Comparison of ENCODE assay signal across 8 mouse cellular contexts in genomic region chr7:135680334-135680733, GRCm38 (mm10). TPM values are rescaled to one million over a fixed set of nuclear protein-coding genes. Genes with fewer than 3 reads are reported as not detected.
DNase-seq lines count a peak whose midpoint lies in the region; ATAC-seq and TF ChIP-seq lines count a peak whose summit lies in the region.

No protein-coding gene starts in this region.

- H3K4me1 ChIP-seq in embryonic facial prominence, embryonic 11.5 days (ENCODE audit: control insufficient read depth, insufficient read depth, low read length): no peaks in the 10 kb centered on the region
- no peaks in the 10 kb centered on the region for H3K4me1 ChIP-seq in limb, embryonic 14.5 days (ENCODE audit: control insufficient read depth, insufficient read depth, low read length)
- H3K4me1 ChIP-seq in neural tube, embryonic 15.5 days: no peaks in the 10 kb centered on the region

- no peak overlapping the region for H3K9ac ChIP-seq in embryonic facial prominence, embryonic 11.5 days (replicated peaks; ENCODE audit: low read length)
- H3K9ac ChIP-seq in limb, embryonic 14.5 days (ENCODE audit: low read depth, low read length, severe bottlenecking): no peak overlapping the region
- no peak overlapping the region for H3K9ac ChIP-seq in neural tube, embryonic 15.5 days (replicated peaks)

- no peak overlapping the region for H3K27ac ChIP-seq in embryonic facial prominence, embryonic 11.5 days (replicated peaks; ENCODE audit: low read depth, low read length)
- H3K27ac ChIP-seq in limb, embryonic 14.5 days (replicated peaks; ENCODE audit: low read depth, low read length): no peak overlapping the region
- no peak overlapping the region for H3K27ac ChIP-seq in neural tube, embryonic 15.5 days (replicated peaks)

- H3K36me3 ChIP-seq in embryonic facial prominence, embryonic 11.5 days (replicated peaks; ENCODE audit: control insufficient read depth, insufficient read depth, low read depth, low read length): no peaks in the 10 kb centered on the region
- H3K36me3 ChIP-seq in limb, embryonic 14.5 days (ENCODE audit: control insufficient read depth, insufficient read depth, low read length): peaks cover 6% of the 10 kb centered on the region; the same call in 1 of the 2 replicates
- H3K36me3 ChIP-seq in neural tube, embryonic 15.5 days: peaks cover 6% of the 10 kb centered on the region; the same call in 1 of the 2 replicates

- H3K4me2 ChIP-seq in embryonic facial prominence, embryonic 11.5 days (ENCODE audit: low read depth, low read length): no peak overlapping the region
- no peak overlapping the region for H3K4me2 ChIP-seq in limb, embryonic 14.5 days (replicated peaks; ENCODE audit: low read depth, low read length, severe bottlenecking)
- H3K4me2 ChIP-seq in neural tube, embryonic 15.5 days: no peak overlapping the region

- H3K4me3 ChIP-seq in embryonic facial prominence, embryonic 11.5 days (ENCODE audit: low read depth, low read length): no peak overlapping the region
- H3K4me3 ChIP-seq in limb, embryonic 14.5 days (replicated peaks; ENCODE audit: low read length): no peak overlapping the region
- no peak overlapping the region for H3K4me3 ChIP-seq in neural tube, embryonic 15.5 days (replicated peaks)

- TF ChIP-seq POLR2A in limb, embryonic 14.5 days (IDR thresholded peaks at IDR 0.05; ENCODE audit: borderline replicate concordance, extremely low read depth, insufficient read depth, insufficient read length): no peak

- no peak for ATAC-seq in embryonic facial prominence, embryonic 11.5 days (replicated peaks; ENCODE audit: insufficient number of reproducible peaks, low FRiP score, low TSS enrichment, low read depth)
- no peak for ATAC-seq in limb, embryonic 14.5 days (ENCODE audit: low FRiP score, low read depth)
- ATAC-seq in neural tube, embryonic 15.5 days (ENCODE audit: low FRiP score): no peak

- no peaks in the 10 kb centered on the region for H3K9me3 ChIP-seq in embryonic facial prominence, embryonic 11.5 days (replicated peaks; ENCODE audit: control insufficient read depth, low read length)
- no peaks in the 10 kb centered on the region for H3K9me3 ChIP-seq in limb, embryonic 14.5 days (ENCODE audit: control insufficient read depth, low read length)
- H3K9me3 ChIP-seq in neural tube, embryonic 15.5 days (replicated peaks): no peaks in the 10 kb centered on the region

- H3K27me3 ChIP-seq in embryonic facial prominence, embryonic 11.5 days (ENCODE audit: control insufficient read depth, insufficient read depth, low read length): no peaks in the 10 kb centered on the region
- H3K27me3 ChIP-seq in limb, embryonic 14.5 days (ENCODE audit: control insufficient read depth, insufficient read depth, low read length): no peaks in the 10 kb centered on the region
- H3K27me3 ChIP-seq in neural tube, embryonic 15.5 days (replicated peaks): no peaks in the 10 kb centered on the region

- DNase-seq in gastrocnemius, adult 18-20 months (ENCODE audit: low spot score): peak; percentile 20
- no peak for DNase-seq in gastrocnemius, postnatal 25 days
- peak; percentile 72 for DNase-seq in right cerebral cortex, postnatal 14 days
- no peak for DNase-seq in right cerebral cortex, adult 18-20 months
- peak; percentile 53 for DNase-seq in embryonic facial prominence, embryonic 11.5 days (ENCODE audit: low spot score)
- DNase-seq in limb, embryonic 14.5 days (ENCODE audit: low spot score): peak; percentile 36
- peak; percentile 61 for DNase-seq in retina, postnatal 1 day

- 68% methylated on average over 5 of the region's 5 CpGs for WGBS in embryonic facial prominence, embryonic 11.5 days
- WGBS in limb, embryonic 14.5 days: 72% methylated on average over 5 of the region's 5 CpGs
- 72% methylated on average over 5 of the region's 5 CpGs for WGBS in neural tube, embryonic 15.5 days

RNA-seq across cellular contexts. Expression of gene Mki67, which starts 35.8 kb away (rescaled TPM):
- total RNA-seq in gastrocnemius, adult 18-20 months (2021): under 1 TPM; 0.14 TPM
- 1 to 10 TPM; 1.6 to 2.5 TPM for total RNA-seq in gastrocnemius, postnatal 25 days (2021)
- polyA plus RNA-seq in embryonic facial prominence, embryonic 11.5 days (2014; fragmentation: Nextera tagmentation; extraction: Ambion mirVana): 60.4 and 65.6 TPM in 2 replicates
- 21.9 and 43.1 TPM in 2 replicates for polyA plus RNA-seq in limb, embryonic 14.5 days (2012; rRNA removed)
- polyA plus RNA-seq in limb, embryonic 14.5 days (2014; fragmentation: Nextera tagmentation; extraction: Ambion mirVana): 47.7 and 53.5 TPM in 2 replicates
- 3.9 and 11.6 TPM in 2 replicates for polyA plus RNA-seq in neural tube, embryonic 15.5 days (2015; fragmentation: Nextera tagmentation; extraction: Ambion mirVana)

Comparison
In these comparisons a context has a peak if more than half of its experiments do, and no peak if none do; other contexts are left out.
1. DNase-seq: peak in gastrocnemius, adult 18-20 months (single experiment), right cerebral cortex, postnatal 14 days (single experiment), embryonic facial prominence, embryonic 11.5 days (single experiment), limb, embryonic 14.5 days (single experiment) and retina, postnatal 1 day (single experiment); none in gastrocnemius, postnatal 25 days (single experiment) and right cerebral cortex, adult 18-20 months (single experiment).